Mouse (Mus musculus) c-Kit-positive CD71-positive TER-119-negative erythroid progenitor cells, embryonic 14.5 days (primary cell): Measurements from ENCODE around the gene Sdc4.

ENCODE experiments used
- DNase-seq: peaks from one replicate; pipeline ENCODE4 v3.0.0-alpha.2; 2013; ENCODE audit warnings: low read depth

The Sdc4 gene

GRCm38 (mm10) chr2:164443460-164444000, at the start of gene Sdc4:
Gene Sdc4, minus strand, starts transcription at chr2:164443887.
- no peak for DNase-seq

- DNase-seq, result no peak
These were observed 44.1 kb upstream of the Sdc4 start for GRCm38 (mm10) chr2:164487812-164488211.

DNA sequence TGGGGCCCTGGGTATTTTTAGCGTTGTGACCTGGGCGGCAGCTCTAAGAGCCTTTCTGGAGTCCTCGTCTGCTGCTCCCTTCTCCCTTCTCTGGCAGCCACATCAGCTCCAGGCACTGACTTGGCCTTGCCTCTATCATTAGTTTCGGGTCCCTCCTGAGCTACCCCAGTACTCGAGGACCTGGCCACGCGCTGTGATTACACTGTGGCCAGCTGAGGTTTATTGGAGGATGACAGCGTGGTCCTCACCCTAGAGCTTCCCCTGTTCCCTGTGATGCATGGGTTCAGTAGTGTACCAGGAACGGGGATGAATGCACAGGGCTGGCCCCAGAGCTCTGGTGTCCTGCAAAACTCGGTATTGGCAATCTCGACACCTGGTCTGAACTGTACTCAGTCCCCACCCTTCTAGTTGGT, 43.4 kb upstream of the Sdc4 start:
- DNase-seq, result no peak

DNA sequence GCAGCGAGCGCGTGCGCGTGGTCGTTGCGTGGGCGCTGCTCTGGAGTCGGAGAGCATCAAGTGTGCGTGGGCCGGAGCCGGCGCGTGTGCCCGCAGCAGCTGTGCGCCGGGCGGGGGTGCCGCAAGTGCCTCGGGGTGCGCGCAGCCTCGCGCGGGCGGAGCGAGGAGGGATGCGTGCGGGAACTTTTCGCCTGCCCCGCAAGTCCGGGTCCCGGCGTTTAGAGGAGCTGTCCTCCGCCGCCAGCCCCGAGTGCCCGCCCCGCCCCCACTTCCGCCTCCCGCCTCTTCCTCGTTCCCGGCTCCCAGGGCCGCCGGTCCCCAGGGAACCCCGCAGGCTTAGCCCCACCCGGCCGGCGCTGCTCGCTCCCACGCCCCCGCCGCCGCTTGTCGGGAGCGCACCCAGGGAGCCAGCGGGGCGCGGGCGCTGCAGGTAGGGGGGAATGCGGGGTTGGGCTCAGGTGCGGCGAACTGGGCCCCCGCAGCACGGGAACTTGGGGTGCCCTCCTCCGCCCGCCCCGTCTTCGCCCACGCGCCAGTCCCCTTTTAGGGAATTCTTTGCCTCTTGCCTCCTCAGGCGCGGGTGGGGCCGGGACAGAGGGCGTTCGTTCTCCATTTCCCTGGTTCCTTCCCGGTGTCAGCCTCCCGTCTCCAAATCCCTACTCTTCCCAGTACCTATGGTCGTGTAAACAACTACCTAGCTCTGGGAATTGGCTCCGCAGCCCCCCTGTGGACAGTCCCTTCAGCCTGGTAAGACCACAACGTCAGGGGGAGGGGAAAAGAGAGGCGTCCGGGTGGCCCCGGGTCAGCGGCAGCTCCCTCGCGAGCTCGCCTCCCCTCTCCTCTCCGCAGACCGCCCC, 42.8 kb upstream of the Sdc4 start:
- DNase-seq, result no peak

DNA sequence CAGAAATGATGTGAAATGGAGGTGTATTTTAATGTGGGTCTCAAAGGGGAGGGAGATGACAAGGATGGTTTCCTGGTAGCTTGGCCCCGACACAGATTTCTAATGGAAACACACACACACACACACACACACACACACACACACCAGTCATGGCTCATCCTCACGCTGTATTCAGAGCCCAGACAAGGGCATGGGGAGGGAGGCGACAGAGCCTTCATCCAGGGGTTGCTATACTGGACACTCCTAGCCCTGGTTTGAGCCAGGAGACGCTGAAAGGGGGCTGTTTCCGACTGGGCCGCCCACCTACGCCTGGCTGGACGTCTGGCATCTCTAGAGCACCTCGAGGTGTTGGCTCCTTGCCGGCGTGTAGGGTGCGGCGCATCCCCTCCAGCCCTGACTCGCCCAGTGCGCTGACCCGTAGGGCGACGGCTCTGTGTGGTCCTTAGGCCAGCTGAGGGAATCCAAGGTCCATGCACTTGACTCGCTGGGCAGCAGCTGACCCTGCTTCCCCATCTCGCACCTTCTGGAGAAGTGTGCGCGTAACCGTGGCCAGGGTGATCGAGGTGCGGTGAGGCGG, 42.1 kb upstream of the Sdc4 start, which contains the start of gene Dbndd2:
Gene Dbndd2, plus strand, starts transcription at position 426 of the 577 bp plus-strand sequence.
- no peak for DNase-seq

GRCm38 (mm10) chr2:164473624-164474023, 29.9 kb upstream of the Sdc4 start, which contains the start of gene Trp53tg5:
Gene Trp53tg5, minus strand, starts transcription at chr2:164473724.
- DNase-seq, result no peak

DNA sequence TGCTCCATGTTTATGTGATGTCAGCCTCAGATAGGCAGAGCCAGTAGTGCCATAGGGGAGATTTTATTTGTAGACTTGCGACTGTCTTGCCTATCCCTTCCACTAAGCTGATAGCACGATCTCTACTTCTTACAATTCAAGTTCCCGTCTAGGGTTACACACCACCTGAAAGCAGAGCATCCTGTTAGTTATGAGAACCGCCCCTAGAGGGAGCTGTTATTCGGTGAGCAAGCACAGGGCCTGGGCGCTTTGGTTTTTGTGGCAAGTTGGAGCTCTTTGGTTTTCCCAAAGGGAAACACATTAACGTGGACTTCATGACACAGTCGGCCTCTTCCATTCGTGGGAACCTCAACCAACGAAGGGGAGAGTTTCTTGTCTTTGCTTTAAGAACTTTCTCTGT, 26.6 kb upstream of the Sdc4 start:
- peak; percentile 57 for DNase-seq

- DNase-seq, result peak; percentile 49
These were observed 23.1 kb upstream of the Sdc4 start for GRCm38 (mm10) chr2:164466787-164467186.

- DNase-seq, result no peak
These were observed 21.5 kb upstream of the Sdc4 start for GRCm38 (mm10) chr2:164465161-164465560.

DNA sequence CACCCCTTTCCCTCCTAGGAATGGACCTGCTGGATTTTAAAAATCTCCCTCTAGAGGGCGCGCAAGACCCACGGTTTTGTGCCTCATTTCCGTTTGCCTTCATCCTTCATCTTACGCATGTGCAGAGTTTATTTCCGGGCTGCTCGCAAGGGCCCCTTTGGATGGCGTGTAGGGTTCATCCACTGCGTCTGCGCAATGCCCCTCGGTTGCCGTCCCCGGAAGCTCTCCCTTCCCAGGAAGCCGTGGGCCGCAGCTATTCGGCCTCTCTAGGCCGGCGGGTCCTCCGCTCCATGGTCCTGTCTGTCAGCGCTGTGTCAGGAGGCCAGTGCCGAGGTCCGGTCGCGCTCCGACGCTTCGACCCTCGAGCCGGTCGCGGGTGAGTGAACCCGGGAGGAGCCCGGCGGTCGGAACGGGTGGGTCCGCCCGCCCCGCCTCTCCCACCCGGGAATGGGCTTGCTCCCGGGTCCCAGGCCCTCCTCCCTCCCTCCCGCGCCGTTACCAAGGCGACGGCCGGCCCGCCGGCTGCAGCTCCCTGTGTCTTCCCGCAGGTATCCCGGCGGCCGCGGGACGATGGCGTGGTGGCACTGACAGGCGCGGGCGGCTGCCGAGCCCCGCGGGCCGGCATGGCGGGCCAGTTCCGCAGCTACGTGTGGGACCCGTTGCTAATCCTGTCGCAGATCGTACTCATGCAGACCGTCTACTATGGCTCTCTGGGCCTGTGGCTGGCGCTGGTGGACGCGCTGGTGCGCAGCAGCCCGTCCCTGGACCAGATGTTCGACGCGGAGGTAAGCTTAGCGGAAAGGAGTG, 17.3 kb upstream of the Sdc4 start, which contains the start of gene Gm20458:
Gene Gm20458, plus strand, starts transcription at position 223 of the 807 bp plus-strand sequence.
- peak; percentile 94 for DNase-seq

GRCm38 (mm10) chr2:164458535-164458934, 14.8 kb upstream of the Sdc4 start:
- no peak for DNase-seq

- no peak for DNase-seq
These were observed 14.3 kb upstream of the Sdc4 start for GRCm38 (mm10) chr2:164457942-164458341.

GRCm38 (mm10) chr2:164456864-164457300, 13.2 kb upstream of the Sdc4 start, which contains the start of gene Sys1:
Gene Sys1, plus strand, starts transcription at chr2:164456964.
- DNase-seq, result no peak

DNA sequence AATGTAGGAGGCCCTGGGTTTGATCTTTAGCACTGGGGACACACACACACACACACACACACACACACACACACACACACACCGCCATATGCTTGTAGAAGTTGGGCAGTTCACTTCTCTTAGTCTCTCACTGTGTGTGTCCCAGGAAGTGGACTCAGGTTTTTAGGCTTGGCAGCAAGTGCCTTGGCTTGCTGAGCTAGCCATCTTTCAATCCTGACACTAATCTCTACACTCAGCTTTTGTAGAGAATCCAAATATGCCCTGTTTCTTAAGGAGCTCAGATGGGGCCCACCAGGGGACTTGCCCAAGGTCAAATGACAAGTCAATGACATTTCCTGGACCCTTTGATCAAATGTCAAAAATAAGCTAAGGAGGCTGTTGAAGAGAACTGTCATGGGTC, 12.7 kb upstream of the Sdc4 start:
- no peak for DNase-seq

DNA sequence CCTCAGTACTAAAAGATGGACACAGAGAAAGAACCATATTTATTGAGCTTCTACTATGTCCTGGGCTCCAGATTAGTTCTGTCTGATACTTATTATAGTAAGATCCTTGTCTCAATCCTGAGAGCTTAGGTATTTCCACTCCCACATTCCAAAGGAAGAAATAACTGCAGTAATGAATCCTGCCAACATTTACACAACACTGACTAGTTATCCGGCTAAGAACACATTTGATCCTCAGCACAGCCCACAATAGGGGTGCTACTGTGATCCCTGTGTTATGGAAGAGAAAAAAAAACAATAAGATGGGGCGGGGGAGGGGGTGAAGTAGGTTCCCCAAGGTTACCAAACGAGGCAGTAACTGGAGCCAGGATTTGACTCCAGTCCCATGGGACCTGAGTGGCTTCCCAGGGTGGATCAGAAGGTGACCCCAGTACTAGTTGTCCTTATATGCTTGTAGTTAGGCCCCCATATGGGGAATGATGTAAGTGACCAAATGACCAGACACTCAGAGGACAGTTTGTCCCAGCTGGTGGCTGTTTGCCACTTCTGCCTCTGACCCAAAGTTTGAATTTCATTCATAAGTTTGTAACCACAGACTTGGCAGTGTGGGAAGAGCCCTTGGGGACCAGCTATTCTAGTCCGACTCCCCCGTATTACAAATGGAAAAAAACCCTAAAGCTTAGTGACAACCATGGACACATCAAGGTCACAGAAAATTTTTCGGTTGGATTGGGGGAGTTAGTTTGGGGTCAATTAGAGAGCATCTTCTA, 11.9 kb upstream of the Sdc4 start:
- DNase-seq, result no peak

DNA sequence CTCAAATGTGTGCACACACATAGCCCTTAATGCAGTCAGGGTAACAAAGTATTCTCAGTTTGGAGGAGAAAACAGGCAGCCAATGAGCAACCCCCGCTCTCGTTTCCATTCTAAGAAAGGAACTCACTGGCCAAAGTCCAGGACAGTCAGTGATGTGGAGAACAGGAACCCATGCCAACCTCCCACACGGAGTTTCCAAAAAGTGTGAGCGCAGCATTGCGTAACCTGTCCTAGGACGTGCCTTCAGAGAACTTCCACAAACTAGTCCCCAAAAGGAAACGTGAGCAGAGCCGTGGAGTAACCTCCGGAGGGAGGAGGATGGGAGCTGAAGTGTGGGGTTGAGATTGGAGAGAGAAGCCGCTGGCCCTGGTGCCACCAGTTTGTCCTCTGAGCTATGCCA, 11.2 kb upstream of the Sdc4 start:
- no peak for DNase-seq

DNA sequence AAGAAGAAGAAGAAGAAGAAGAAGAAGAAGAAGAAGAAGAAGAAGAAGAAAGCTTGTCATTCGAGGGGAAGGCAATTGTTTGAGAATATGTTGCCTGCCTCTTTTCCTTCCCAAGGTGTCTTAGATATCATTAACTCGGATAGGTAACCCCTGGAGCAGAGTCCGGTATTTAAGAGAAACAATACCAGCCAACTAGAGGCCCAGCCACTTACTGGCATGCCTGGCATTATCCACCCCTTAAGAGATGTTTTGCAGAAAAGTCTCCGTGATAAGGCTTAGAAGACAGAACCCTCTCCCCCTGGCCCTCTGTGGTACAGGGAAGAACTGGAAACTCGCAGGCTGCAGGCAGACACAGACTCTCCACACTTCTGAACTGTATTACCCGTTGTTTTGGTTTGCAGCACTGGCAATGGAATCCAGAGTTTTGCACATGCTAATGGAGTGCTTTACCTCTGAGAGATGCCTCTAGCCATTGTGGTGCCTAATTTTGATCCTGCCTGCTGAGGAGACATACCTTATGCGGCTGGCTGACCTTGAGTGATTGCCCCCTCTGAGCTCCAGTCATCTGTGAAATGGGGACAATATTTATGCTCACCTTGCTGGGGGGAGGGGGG, 10.3 kb upstream of the Sdc4 start:
- DNase-seq, result no peak

- DNase-seq, result no peak
These were observed 9.5 kb upstream of the Sdc4 start for GRCm38 (mm10) chr2:164453047-164453757.

- no peak for DNase-seq
These were observed 8.5 kb upstream of the Sdc4 start for GRCm38 (mm10) chr2:164452000-164452676.
